Mouse (Mus musculus) CH12.LX (cell line): ENCODE data around the gene Med15. TPM values are rescaled to one million over a fixed set of nuclear protein-coding genes. Genes with fewer than 3 reads are reported as not detected.

ENCODE experiments used
- DNase-seq: peaks from one replicate; pipeline ENCODE4 v3.0.0-alpha.2; 2013; ENCODE audit errors: extremely low read depth
- H3K27ac ChIP-seq: 2 replicates; pipeline ENCODE4 v1.5.1; 2012; ENCODE audit warnings: low read depth, mild to moderate bottlenecking, control low read depth, moderate library complexity; ENCODE audit not compliant: insufficient read depth
- H3K27me3 ChIP-seq: replicated peaks from 2 replicates; pipeline ENCODE3; 2012; ENCODE audit warnings: inconsistent platforms
- H3K36me3 ChIP-seq, 2 experiments: replicated peaks in 1 of 2; 2 replicates each; pipeline versions ENCODE3 to v1.6.1; 2012; ENCODE audit warnings: inconsistent platforms in 1 of 2, low read length in 1 of 2, mild to moderate bottlenecking in 1 of 2, mixed read lengths in 1 of 2, moderate library complexity in 1 of 2; ENCODE audit not compliant: control insufficient read depth in 1 of 2, insufficient read depth in 1 of 2
- H3K4me1 ChIP-seq, 2 experiments: 2 replicates each; pipeline ENCODE4 v1.6.1; 2012; ENCODE audit warnings: inconsistent platforms in 1 of 2, moderate library complexity in 1 of 2; ENCODE audit not compliant: insufficient read depth in 2 of 2, control insufficient read depth in 1 of 2
- H3K4me2 ChIP-seq: 2 replicates; pipeline ENCODE4 v1.6.1; 2012; ENCODE audit warnings: low read depth, mild to moderate bottlenecking, control low read depth; ENCODE audit not compliant: poor library complexity, insufficient read depth, severe bottlenecking
- H3K4me3 ChIP-seq, 3 experiments: fragments of 150-350 bp in 1 of 3; sonication (generic) in 1 of 3; replicated peaks in 1 of 3; 2 replicates each; pipeline versions ENCODE3 to v1.5.1; 2011 to 2012; ENCODE audit warnings: low read depth in 2 of 3, low read length in 2 of 3, mild to moderate bottlenecking in 2 of 3, moderate library complexity in 2 of 3, control low read depth in 1 of 3, improper control_type of control experiment in 1 of 3, inconsistent platforms in 1 of 3, mixed read lengths in 1 of 3; ENCODE audit not compliant: poor library complexity in 1 of 3
- H3K79me2 ChIP-seq: replicated peaks from 2 replicates; pipeline ENCODE4 v1.6.1; 2012; ENCODE audit warnings: mild to moderate bottlenecking, moderate library complexity; ENCODE audit not compliant: control insufficient read depth, poor library complexity, insufficient read depth, severe bottlenecking; ENCODE audit errors: extremely low read depth
- H3K9ac ChIP-seq: 2 replicates; pipeline ENCODE4 v1.6.1; 2012; ENCODE audit warnings: low read depth, mild to moderate bottlenecking, control low read depth, moderate library complexity; ENCODE audit not compliant: insufficient read depth
- H3K9me3 ChIP-seq: replicated peaks from 2 replicates; pipeline ENCODE3; 2012; ENCODE audit warnings: low read length, inconsistent platforms, mixed read lengths
- E2F4 ChIP-seq: IDR thresholded peaks from 2 replicates; pipeline ENCODE4 v1.6.1; 2011; ENCODE audit warnings: low read depth, low read length, improper control_type of control experiment; ENCODE audit not compliant: insufficient replicate concordance
- IRF4 ChIP-seq: IDR thresholded peaks from 2 replicates; pipeline ENCODE4 v1.6.1; 2014; ENCODE audit warnings: low read depth, mild to moderate bottlenecking, inconsistent platforms, low read length, improper control_type of control experiment
- MAZ ChIP-seq: IDR thresholded peaks from 2 replicates; pipeline ENCODE4 v1.6.1; 2012; ENCODE audit warnings: low read depth, mild to moderate bottlenecking, inconsistent platforms, low read length, improper control_type of control experiment, moderate library complexity
- MEF2A ChIP-seq: IDR thresholded peaks from 2 replicates; pipeline ENCODE4 v1.6.1; 2014; ENCODE audit warnings: low read depth, mild to moderate bottlenecking, inconsistent platforms, low read length, improper control_type of control experiment, borderline replicate concordance
- MXI1 ChIP-seq: IDR thresholded peaks from 2 replicates; pipeline ENCODE4 v1.6.1; 2011; ENCODE audit warnings: mild to moderate bottlenecking, low read depth, low read length, improper control_type of control experiment
- PAX5 ChIP-seq: IDR thresholded peaks from 2 replicates; pipeline ENCODE4 v1.6.1; 2012; ENCODE audit warnings: low read length, inconsistent platforms, mixed read lengths
- POLR2AphosphoS2 ChIP-seq: IDR thresholded peaks from 2 replicates; pipeline ENCODE4 v1.6.1; 2011; ENCODE audit warnings: low read depth, low read length, improper control_type of control experiment
- SIN3A ChIP-seq: IDR thresholded peaks from 2 replicates; pipeline ENCODE4 v1.6.1; 2012; ENCODE audit warnings: low read length, improper control_type of control experiment, inconsistent platforms
- SMC3 ChIP-seq: IDR thresholded peaks from 2 replicates; pipeline ENCODE4 v1.6.1; 2011; ENCODE audit warnings: low read depth, low read length, improper control_type of control experiment
- TBP ChIP-seq: conservative IDR thresholded peaks from 2 replicates; pipeline ENCODE4 v1.6.1; 2011; ENCODE audit warnings: low read depth, low read length, improper control_type of control experiment
- dilution Hi-C: fragments of 300-500 bp; cut with MboI; formaldehyde crosslinking; loops from 2 replicates; pipeline ENCODE4 v1.14.3; 2020; ENCODE audit warnings: low sequenced_read_pairs; ENCODE audit not compliant: extremely low pct_unique_long_range_greater_than_20kb, extremely low pct_ligation_motif_present
- in situ Hi-C: fragments of 300-500 bp; cut with MboI; formaldehyde crosslinking; loops from 3 replicates; pipeline ENCODE4 v1.14.3; 2019; ENCODE audit warnings: low sequenced_read_pairs, low pct_ligation_motif_present, low pct_unique_long_range_greater_than_20kb, mixed read lengths
- polyA plus RNA-seq: library from polyadenylated mRNA; unstranded; fragments of >175 nt; gene quantifications from 2 replicates; pipeline ENCODE4 v1.2.1, GENCODE M21; 2012; ENCODE audit warnings: low read depth; ENCODE audit not compliant: insufficient read length
- total RNA-seq, 2 experiments: library from RNA; depleted of rRNA; stranded (reverse); fragments of 300-350 nt in 1 of 2; fragments of >200 nt in 1 of 2; gene quantifications; 2 replicates each; pipeline ENCODE4 v1.2.3; 2012 to 2014

The Med15 gene
- total and polyA plus RNA-seq, 3 experiments, result 20.1 to 78.1 (median 42.6) TPM

GRCm38 (mm10) chr16:17641301-17641700 is 91.4 kb downstream of the Med15 start:
- Histone ChIP-seq H3K4me2 (no peak overlapping the region), H3K27me3 (no peaks in the 10 kb centered on the region), H3K4me3 (no peak overlapping the region), H3K27ac (no peak overlapping the region), H3K9ac (no peak overlapping the region), H3K79me2 (no peaks in the 10 kb centered on the region)
- dilution Hi-C loops (no loop called here), in situ Hi-C loops (no loop called here)
- TF ChIP-seq E2F4 (no peak), SIN3A (no peak), PAX5 (no peak), SMC3 (no peak), MAZ (no peak), TBP (no peak), IRF4 (no peak)
- TF ChIP-seq, all 38 proteins: peak for 0
- Histone ChIP-seq H3K9me3 (no peaks in the 10 kb centered on the region), H3K4me1 (0 out of 4 replicates have a peak, but pooled peaks cover 0 to 3% of the 10 kb centered on the region in 2 experiments), H3K36me3 (peaks cover 64 to 93% of the 10 kb centered on the region in 2 experiments)
- no peak for DNase-seq

GRCm38 (mm10) chr16:17640706-17641105 is 92.0 kb downstream of the Med15 start:
- peaks cover 69 to 95% of the 10 kb centered on the region in 2 experiments for H3K36me3 ChIP-seq

GRCm38 (mm10) chr16:17639951-17640350 is 92.7 kb downstream of the Med15 start:
- H3K9me3 ChIP-seq, result no peaks in the 10 kb centered on the region
- DNase-seq, result no peak
- no peak overlapping the region for H3K9ac ChIP-seq
- in situ Hi-C loops (no loop called here), dilution Hi-C loops (no loop called here)
- no peaks in the 10 kb centered on the region for H3K27me3 ChIP-seq
- no peak overlapping the region for H3K4me3 ChIP-seq
- H3K4me2 ChIP-seq, result no peak overlapping the region
- H3K36me3 ChIP-seq, result peaks cover 72 to 97% of the 10 kb centered on the region in 2 experiments
- H3K27ac ChIP-seq, result no peak overlapping the region
- H3K4me1 ChIP-seq, result no peaks in the 10 kb centered on the region
- TF ChIP-seq MEF2A, result no peak
- H3K79me2 ChIP-seq, result no peaks in the 10 kb centered on the region

More at GRCm38 (mm10) chr16:17640706-17641105, 92.0 kb downstream of the Med15 start:
- in situ Hi-C loops (no loop called here), dilution Hi-C loops (no loop called here)
- Histone ChIP-seq H3K4me1 (no peaks in the 10 kb centered on the region), H3K4me2 (no peak overlapping the region), H3K9ac (no peak overlapping the region), H3K27me3 (no peaks in the 10 kb centered on the region), H3K79me2 (no peaks in the 10 kb centered on the region), H3K4me3 (no peak overlapping the region), H3K9me3 (no peaks in the 10 kb centered on the region), H3K27ac (no peak overlapping the region)
- DNase-seq, result no peak
- 0 out of 2 replicates have a peak, but pooled peaks have one; percentile 19 for TF ChIP-seq POLR2AphosphoS2
- TF ChIP-seq MXI1, result no peak
